Mouse (Mus musculus) erythroblast, embryonic 14.5 days (primary cell): ENCODE results near the gene 9430097D07Rik.

Source experiments
- GATA1 ChIP-seq: IDR thresholded peaks from 2 replicates; pipeline ENCODE4 v1.6.1; 2012; ENCODE audit warnings: low read length, inconsistent platforms, mixed read lengths
- TAL1 ChIP-seq: IDR thresholded peaks from 3 replicates; pipeline ENCODE4 v1.6.1; 2012; ENCODE audit warnings: low read length, inconsistent platforms, mixed read lengths

DNA sequence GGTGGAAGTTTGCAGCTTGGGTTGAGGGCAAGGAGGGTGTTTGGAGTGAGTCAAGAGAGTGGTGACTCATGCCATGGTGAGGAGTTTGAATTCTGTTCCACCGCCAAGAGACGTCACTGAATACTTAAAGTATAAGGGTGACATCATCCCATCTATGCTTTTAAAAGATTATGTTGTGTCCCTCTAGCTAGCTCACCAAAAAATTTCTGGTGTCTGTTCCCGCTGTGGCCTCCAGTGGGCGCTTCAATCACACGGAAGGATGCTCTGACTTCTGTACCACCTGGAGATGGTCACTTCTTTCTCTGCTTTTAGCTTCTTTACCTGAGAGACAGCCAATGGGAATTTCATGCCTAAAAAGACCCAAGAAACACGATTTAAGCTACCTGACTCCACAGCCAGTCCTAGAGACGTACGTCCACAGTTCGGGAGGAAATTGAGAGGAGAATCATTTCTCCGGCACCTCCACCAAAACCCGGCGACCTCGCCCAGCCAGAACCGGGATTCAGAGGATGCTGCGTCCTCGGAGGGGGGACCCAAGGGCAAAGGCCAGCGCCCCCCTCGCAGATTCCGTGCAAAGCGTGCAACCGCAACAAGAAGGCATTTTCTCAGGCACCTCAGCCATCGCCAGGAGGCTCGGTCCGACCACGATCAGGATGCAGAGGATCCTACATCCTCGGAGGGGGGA, 441 bp downstream of the 9430097D07Rik start:
- TF ChIP-seq GATA1 (no peak), TAL1 (no peak)
